Mouse (Mus musculus) 416B (cell line): ENCODE measurements around the gene Mup5.
"Not testable (repeated sequence)": the region's sequence is repeated elsewhere in the genome, so short reads cannot be mapped to it uniquely, and the experiment has no call there.

Source experiments
- DNase-seq: peaks from one replicate; pipeline ENCODE4 v3.0.0; 2011; ENCODE audit warnings: low read depth

Mup5 gene

DNA sequence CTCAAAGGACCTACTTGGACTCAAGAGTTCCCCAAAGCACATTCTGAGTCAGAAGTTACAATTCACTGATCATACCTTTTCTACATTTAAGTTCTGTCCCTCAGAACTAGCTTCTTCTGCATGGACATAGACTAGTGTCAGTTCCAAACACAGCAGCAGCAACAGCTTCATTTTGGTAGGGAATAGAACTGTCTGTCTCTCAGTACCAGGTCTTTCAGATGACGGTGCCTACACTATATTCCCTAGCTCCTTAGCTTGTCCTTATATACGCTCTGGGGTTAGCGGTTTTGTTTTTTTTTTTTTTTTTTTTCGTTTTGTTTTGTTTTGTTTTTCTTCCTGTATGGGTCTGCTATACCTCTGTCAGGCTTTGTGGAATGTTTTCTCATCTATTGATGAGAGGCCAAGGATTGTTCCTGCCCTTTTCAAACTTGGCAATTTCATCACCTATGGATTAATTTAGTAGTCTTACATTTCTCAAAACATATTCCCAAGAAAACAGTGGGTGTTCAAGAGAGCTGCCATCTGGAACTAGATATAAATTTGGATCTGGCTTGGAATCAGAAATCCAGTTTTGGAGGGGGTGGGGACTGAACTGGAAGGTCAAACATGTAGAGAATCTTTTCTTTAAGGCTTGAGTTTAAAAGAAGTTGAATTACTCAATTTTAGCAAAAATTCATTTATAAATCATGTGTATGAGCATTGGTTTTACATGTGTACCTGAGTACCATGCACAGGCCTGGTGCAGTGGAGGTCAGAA, at the start of gene Mup5:
Mup5 (minus strand) TSS at position 282 of the 757 bp plus-strand sequence.
- no peak for DNase-seq

DNA sequence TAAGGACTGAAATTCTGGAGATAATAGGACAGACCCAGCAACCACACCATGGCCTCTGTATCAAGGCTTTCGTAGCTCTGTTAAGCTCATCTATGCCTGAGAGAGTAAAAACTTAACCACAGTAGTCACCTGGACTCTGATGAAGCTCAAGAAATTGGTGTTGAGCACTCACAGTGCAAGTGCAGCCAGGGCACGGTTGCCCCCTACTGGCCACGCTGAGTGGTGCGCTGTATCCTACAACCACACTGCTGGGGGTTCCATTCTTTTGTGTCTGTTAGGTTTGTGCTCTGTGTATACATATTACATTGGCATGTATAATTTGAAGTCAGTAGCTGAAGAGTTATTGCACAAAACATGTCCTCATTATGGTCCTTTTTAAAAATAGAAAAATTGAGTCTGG, 23.1 kb upstream of the Mup5 start:
- peak; percentile 8 for DNase-seq

- no peak for DNase-seq
These were observed 21.0 kb upstream of the Mup5 start for GRCm38 (mm10) chr4:61855831-61856698.

DNA sequence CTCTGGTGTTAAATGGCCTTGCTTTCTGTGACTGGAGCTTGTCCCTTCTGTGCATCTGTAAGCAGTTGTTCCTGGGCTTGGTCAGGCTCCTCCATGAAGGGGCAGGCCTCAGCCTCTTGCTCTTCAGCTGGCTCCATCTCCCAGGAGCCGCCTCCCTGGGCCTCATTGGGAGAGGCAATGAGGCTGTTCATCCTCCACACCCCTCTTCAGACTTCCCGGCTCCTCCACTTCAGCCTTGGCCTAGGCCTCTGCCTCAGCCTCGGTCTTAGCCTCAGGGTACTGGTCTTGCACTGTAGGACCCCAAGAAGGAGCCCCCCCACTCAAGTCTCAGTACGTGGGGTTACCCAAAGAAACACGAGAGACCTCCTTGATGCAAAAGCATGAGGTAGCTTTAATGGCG, 20.3 kb upstream of the Mup5 start:
- no peak for DNase-seq

- DNase-seq = no peak
These were observed 9.9 kb upstream of the Mup5 start for GRCm38 (mm10) chr4:61844758-61845455.

DNA sequence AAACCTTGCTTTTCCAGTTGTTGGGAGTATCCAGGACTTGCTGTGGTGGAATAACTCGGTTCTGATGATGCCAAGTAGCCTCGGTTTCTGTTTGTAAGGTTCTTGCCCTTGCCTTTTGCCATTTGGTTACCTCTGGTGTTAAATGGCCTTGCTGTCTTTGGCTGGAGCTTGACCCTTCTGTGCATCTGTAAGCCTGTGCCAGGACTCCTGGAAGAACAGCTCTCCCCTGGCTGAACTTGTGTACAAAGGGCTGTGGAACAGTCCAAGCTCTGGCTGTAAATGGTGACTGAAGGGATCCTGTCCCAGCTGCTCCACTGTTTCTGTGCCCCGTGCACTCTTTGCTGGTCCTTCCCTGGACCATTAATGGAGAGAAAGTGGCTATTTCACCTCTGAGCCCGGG, 5.8 kb downstream of the Mup5 start:
- no peak for DNase-seq

DNA sequence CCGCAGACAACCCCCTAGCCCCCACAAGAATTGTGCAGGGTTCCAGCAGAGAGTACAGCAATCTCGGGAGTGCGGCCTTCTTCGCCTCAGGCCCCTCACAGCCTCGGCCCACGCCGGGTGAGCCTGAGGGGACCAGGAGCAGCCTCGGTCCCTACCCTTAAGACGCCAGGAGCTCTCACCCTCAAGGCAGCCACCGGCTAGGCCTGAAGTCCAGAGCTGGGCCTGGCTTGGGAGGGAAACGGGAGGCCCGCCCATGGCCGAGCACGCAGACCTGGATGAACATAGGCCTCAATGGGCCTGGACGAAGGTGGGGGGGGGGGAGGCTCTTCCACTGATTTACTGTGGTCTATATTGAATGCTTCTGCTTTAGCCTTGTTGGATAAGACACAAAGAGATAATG, 11.8 kb downstream of the Mup5 start:
- DNase-seq = no peak

- not testable (repeated sequence) for DNase-seq
These were observed 12.5 kb downstream of the Mup5 start for GRCm38 (mm10) chr4:61822541-61822940.

GRCm38 (mm10) chr4:61815602-61816001, 19.4 kb downstream of the Mup5 start:
- DNase-seq = no peak

DNA sequence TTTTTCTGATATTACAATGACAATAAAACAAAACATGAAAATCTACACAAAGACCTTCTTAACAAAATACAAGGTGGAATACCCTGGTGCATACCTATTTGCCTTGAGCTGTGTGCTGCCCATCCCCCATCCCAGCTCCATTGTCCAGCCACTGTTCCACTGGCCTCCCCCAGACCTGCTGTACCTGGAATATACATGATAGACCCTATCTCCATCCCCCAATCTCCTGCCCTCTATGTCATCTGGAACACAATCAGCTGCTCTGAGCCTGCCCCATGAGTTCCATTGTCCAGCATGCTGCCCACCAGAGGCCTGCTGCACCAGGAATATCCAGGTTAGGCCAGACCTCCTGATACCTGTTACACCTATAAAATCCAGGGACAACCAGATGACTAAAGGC, 21.6 kb downstream of the Mup5 start:
- no peak for DNase-seq

DNA sequence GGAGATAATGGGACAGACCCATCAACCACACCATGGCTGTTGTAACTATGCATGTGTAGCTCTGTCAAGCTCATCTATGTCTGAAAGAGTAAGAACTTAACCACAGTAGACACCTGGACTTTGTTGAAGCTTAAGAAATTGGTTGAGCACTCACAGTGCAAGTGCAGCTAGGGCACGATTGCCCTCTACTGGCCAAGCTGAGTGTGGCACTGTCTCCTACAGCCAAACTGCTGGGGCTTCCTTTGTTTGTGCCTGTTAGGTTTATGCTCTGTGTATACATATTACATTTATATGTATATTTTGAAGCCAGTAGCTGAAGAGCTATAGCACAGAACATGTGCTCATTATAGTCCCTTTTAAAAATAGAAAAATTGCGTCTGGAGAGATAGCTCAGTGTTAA, 23.8 kb downstream of the Mup5 start:
- DNase-seq = peak; percentile 16

DNA sequence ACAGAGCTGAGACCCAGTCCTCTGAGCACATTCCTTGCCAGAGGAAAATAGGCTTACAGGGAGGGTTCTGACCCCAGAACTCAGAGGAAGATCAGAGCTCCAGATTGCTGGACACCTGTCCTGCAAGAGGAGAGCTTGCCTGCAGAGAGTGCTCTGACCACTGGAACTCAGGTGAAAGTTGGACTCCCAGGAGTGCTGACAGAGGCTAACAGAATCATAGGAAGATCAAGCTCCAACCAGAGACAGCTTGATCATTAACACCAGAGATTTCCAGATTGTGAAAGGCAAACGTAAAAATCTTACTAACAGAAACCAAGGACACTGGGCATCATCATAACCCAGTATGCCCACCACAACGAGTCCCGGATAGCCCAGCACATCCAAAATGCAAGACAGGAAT, 26.1 kb downstream of the Mup5 start:
- not testable (repeated sequence) for DNase-seq

DNA sequence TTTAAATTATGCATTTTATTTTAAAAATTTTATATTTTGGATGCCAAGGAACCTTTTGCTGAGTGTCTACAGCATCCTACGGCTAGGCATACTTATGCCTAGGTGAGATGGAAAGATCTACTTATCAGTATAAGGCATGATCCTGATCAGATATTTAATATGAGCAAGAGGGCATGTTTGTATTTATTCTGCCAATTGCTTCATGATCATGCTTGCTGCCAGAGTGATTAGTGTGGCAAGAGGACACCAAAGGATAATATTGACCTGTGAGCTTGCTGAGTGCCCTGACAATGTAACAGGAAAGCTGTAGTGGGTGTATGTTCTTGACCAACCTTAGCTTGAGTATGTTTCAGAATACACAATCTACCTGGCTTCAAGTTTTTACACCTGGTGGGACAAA, 45.3 kb downstream of the Mup5 start:
- not testable (repeated sequence) for DNase-seq

DNA sequence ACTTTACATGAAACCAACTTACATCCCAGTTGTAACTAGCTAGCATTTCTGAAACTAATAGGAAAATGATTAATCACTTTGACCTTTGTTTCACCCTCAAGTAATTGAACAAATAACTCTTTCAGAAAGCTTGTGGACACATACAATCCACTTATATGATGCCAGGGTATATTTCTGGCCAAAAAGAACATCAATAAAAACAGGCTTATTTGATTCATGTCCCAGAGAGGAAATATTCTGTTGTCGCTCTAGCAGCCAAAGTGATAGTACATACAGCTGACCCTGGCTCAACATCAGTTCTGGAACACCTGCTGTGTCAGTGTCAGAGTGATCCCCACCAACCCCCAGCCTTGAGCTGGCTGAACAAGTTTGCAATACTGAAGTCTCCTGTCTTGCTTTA, 50.8 kb downstream of the Mup5 start:
- not testable (repeated sequence) for DNase-seq

DNA sequence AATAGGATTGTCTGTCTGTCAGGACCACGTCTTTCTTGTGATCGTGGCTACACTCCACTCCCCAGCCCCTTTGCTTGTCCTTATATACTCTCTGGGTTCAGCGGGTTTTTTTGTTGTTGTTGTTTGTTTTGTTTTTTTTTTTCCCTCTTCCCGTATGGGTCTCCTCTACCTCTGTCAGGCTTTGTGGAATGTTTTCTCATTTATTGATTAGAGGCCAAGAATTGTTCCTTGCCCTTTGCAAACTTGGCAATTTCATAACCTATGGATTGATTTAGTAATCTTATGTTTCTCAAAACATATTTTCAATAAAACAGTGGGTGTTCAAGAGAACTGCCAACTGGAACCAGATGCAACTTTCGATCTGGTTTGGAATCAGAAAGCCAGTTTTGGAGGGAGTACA, 52.9 kb downstream of the Mup5 start, which contains the start of gene Mup19:
Mup19 (minus strand) TSS at position 101 of the 400 bp plus-strand sequence.
- not testable (repeated sequence) for DNase-seq
